Mouse (Mus musculus): ENCODE results near the gene Rmdn2.

DNA sequence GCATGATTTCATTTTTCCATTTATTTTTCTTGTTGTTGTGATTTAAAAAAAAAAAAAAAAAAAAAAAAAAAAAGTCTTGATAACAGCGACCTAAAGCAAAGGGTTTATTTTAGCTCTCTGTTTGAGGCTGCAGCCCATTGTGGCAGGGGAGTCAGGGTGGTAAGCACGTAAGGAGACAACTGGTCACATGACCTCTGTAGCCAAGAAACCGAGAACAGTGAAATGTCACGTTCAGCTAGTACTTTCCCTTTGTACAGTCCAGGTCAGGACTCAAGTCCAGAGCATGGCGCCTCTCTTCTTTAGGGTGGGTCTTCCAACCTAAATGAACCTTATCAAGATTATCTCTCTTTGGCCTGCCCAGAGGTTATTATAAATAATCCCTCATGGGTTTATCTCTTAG lies 9.3 kb upstream of the Rmdn2 start:
- TF ChIP-seq CTCF (IDR thresholded peaks at IDR 0.05; ENCODE audit: low read depth, low read length) (no peak), POLR2A (IDR thresholded peaks at IDR 0.05; ENCODE audit: borderline replicate concordance, low read depth, low read length) (no peak)

Measured in bone marrow macrophage, adult 2 months (primary cell).